Mouse (Mus musculus): ENCODE measurements at regions not wholly inside any gene's neighbourhood (a gene's known extent, or its start where the extent isn't known, plus 50 kb on each side); places are given as distances from the start of the nearest gene placed in this dataset.

DNA sequence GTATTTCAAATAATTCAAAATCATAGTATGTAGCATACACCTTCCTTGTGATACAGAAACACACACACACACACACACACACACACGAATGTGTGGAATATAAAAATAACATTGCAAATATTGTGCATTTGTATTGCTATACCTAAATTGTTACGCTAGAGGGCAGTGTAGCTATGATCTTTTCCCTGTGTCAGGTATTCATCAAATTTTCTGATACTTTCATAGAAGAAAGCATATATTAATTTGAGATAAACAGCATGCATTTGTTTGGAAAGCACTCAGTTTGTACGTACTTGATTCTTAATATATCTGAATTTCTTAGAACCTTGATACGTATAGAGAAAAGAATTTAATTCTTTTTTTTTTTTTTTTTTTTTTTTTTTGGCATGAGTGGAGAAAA, 1700.9 kb upstream of the Sel1l start:
- H3K4me3 ChIP-seq (replicated peaks), result no peak overlapping the region
- no peak overlapping the region for H3K4me2 ChIP-seq
- H3K27me3 ChIP-seq, result no peaks in the 10 kb centered on the region
- no peaks in the 10 kb centered on the region for H3K36me3 ChIP-seq
- H3K27ac ChIP-seq, result no peak overlapping the region
- 32% methylated on average over 4 of the region's 4 CpGs for WGBS (ENCODE audit: insufficient replicate concordance)
- DNase-seq (no peak), ATAC-seq (ENCODE audit: low read depth) (no peak)
- no peaks in the 10 kb centered on the region for H3K4me1 ChIP-seq (replicated peaks)
- no peak overlapping the region for H3K9ac ChIP-seq
- H3K9me3 ChIP-seq (replicated peaks), result no peaks in the 10 kb centered on the region

DNA sequence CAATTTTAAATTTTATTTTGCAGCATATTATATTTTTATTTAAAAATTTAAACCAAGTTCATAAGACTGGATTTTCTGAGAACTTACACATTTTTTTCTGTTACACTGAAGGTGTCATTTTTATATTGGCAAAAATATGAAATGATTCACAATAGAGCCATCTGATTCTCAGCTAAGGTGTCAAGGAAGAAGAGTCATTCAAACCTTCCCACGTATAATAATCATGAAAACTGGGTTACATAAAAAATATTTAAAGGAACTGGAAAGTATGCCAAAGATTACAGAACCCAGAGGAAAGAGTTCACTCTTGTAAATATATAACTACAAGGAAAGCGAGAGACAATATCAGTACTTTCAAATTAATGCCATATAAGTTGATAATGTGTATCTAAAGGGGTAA, 1674.5 kb upstream of the Sel1l start:
- Histone ChIP-seq H3K9me3 (replicated peaks) (no peaks in the 10 kb centered on the region), H3K9ac (no peak overlapping the region), H3K4me3 (replicated peaks) (no peak overlapping the region), H3K4me2 (no peak overlapping the region), H3K27ac (no peak overlapping the region), H3K36me3 (no peaks in the 10 kb centered on the region), H3K27me3 (no peaks in the 10 kb centered on the region), H3K4me1 (replicated peaks) (no peaks in the 10 kb centered on the region)
- WGBS (ENCODE audit: insufficient replicate concordance), result 47% methylated on average over 2 of the region's 2 CpGs
- DNase-seq (no peak), ATAC-seq (ENCODE audit: low read depth) (no peak)

DNA sequence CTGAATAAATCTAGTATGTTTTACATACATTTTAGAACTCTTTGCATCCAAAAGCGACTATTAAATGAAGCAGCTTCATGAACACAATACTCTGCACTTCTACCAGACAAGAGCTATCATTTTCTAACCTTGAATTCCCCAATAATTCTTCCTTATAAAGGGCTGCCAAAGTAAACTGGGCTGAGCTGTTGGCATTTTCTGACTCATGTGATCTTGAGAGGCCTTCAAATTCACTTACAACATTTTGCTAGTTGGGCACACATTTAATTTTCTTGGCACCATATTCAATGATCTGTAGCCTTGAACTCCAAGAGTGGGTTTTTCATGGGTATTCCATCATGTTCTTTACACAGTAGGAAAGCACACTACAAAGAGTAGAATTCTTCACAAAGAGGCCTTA, 1637.4 kb upstream of the Sel1l start:
- Histone ChIP-seq H3K27me3 (no peaks in the 10 kb centered on the region), H3K36me3 (no peaks in the 10 kb centered on the region), H3K4me1 (replicated peaks) (no peaks in the 10 kb centered on the region), H3K4me2 (no peak overlapping the region), H3K27ac (no peak overlapping the region), H3K9me3 (replicated peaks) (no peaks in the 10 kb centered on the region), H3K9ac (no peak overlapping the region), H3K4me3 (replicated peaks) (no peak overlapping the region)
- ATAC-seq (ENCODE audit: low read depth) (no peak), DNase-seq (no peak)
- 26% methylated on average over 1 of the region's 1 CpGs for WGBS (ENCODE audit: insufficient replicate concordance)

DNA sequence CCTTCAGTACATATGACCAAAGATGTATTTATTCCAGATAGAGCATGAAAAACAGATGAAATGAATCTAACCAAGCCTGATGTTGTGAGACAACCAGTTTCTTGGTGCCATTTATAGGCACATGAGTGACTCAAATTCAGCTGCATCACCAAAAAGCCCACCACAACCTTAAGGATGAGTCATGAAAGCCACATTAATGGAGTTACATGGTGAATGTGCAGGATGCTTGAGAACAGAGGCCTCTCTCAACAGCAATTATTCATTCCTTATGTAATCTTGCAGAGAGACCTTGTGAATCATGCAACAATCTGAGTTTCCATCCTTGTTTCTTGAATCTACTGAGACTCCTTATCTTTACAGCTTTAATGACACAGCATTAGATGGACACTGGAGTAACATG, 1613.1 kb upstream of the Sel1l start:
- no peak overlapping the region for H3K4me3 ChIP-seq (replicated peaks)
- H3K27ac ChIP-seq, result no peak overlapping the region
- ATAC-seq (ENCODE audit: low read depth), result no peak
- no peaks in the 10 kb centered on the region for H3K4me1 ChIP-seq (replicated peaks)
- no peaks in the 10 kb centered on the region for H3K27me3 ChIP-seq
- no peak overlapping the region for H3K4me2 ChIP-seq
- H3K9me3 ChIP-seq (replicated peaks), result no peaks in the 10 kb centered on the region
- DNase-seq, result no peak
- no peaks in the 10 kb centered on the region for H3K36me3 ChIP-seq
- no peak overlapping the region for H3K9ac ChIP-seq

DNA sequence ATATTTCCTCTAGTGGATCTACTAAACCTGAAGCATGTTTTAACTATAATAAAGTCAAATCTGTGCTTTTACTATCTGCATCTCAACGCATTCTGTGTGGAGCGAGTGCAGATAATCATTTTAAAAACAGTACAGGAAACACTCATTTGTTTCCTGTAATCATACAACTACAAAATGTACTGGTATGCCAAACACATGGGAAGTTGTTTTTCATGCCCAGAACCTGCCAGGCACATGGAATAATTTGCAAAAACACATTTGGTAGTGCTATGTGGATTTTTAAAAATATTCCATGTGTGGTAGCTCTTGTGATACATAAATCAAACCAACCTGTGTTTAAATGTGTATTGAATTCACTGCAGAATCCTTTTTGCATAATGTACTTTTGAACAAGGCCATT, 1600.5 kb upstream of the Sel1l start:
- DNase-seq (no peak), ATAC-seq (ENCODE audit: low read depth) (no peak)
- Histone ChIP-seq H3K4me3 (replicated peaks) (no peak overlapping the region), H3K27ac (no peak overlapping the region), H3K9me3 (replicated peaks) (no peaks in the 10 kb centered on the region), H3K27me3 (no peaks in the 10 kb centered on the region), H3K9ac (no peak overlapping the region), H3K4me1 (replicated peaks) (no peaks in the 10 kb centered on the region), H3K4me2 (no peak overlapping the region), H3K36me3 (no peaks in the 10 kb centered on the region)
- WGBS (ENCODE audit: insufficient replicate concordance), result 61% methylated on average over 2 of the region's 2 CpGs

DNA sequence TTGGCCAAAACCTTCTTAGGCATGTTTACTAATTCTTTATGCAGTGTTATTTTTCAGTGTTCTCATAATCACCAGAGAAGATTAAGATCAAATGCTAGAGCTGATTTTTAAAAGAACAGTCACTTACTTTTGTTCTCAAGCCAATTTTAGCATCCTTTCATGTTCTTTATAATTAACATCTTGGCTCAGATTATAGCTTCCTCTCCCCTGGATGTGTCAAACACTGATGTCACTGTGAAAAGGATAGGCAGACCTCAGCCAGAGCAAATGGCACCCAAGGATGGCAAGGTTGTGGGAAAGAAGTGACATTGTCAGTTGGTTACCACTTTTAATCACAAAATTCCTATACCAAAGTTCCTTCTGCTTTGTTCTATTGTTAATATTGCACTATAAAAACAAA, 1580.3 kb upstream of the Sel1l start:
- Histone ChIP-seq H3K9ac (no peak overlapping the region), H3K27me3 (no peaks in the 10 kb centered on the region), H3K4me3 (replicated peaks) (no peak overlapping the region), H3K36me3 (no peaks in the 10 kb centered on the region), H3K9me3 (replicated peaks) (no peaks in the 10 kb centered on the region), H3K4me2 (no peak overlapping the region), H3K27ac (no peak overlapping the region), H3K4me1 (replicated peaks) (no peaks in the 10 kb centered on the region)
- ATAC-seq (ENCODE audit: low read depth), result no peak
- DNase-seq, result no peak

DNA sequence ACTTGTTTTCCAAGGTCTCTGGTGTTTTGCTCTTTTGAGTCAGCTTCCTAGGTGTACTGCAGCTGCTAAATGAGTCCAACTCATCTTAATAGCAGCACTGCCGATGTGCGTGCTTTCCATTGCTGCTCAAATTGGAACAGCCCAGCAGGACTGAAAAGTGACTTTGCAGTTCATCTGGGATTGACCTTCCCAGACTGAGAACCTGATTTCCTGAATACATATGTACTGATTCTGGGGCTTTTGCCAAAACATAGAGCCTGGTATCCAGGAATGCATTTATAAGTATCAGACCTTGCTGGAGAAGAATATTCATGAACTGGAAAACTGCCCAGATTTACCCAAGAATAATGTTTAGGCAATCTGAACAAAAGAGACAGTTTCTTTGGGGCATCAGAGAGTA, 1579.0 kb upstream of the Sel1l start:
- no peak for DNase-seq
- Histone ChIP-seq H3K4me3 (replicated peaks) (no peak overlapping the region), H3K27me3 (no peaks in the 10 kb centered on the region), H3K4me1 (replicated peaks) (no peaks in the 10 kb centered on the region), H3K9ac (no peak overlapping the region), H3K9me3 (replicated peaks) (no peaks in the 10 kb centered on the region), H3K27ac (no peak overlapping the region), H3K36me3 (no peaks in the 10 kb centered on the region), H3K4me2 (no peak overlapping the region)
- 76% methylated on average over 2 of the region's 2 CpGs for WGBS (ENCODE audit: insufficient replicate concordance)
- ATAC-seq (ENCODE audit: low read depth), result no peak

DNA sequence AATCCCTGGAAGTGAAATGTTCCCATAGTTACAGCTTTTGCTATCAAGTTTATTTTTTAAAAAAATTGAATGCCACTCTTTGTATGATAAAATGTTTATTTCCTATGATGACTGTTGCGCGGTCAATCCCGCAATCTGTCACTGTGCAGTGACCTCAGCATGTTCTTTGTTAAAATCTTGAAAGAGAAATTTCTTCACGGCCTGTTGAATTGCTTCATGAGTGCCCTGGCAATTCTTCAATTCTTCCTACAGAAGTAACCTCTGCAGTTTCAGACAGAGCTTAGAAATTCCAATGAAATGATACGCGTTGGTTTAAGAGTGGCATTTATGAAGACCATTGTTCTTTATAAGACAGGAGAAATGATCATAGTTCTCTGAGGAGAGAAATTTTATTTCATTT, 1567.4 kb upstream of the Sel1l start:
- Histone ChIP-seq H3K36me3 (no peaks in the 10 kb centered on the region), H3K4me1 (replicated peaks) (no peaks in the 10 kb centered on the region), H3K9ac (no peak overlapping the region), H3K4me2 (no peak overlapping the region), H3K4me3 (replicated peaks) (no peak overlapping the region), H3K9me3 (replicated peaks) (no peaks in the 10 kb centered on the region), H3K27ac (no peak overlapping the region), H3K27me3 (no peaks in the 10 kb centered on the region)
- DNase-seq, result no peak
- no peak for ATAC-seq (ENCODE audit: low read depth)
- WGBS (ENCODE audit: insufficient replicate concordance), result 78% methylated on average over 6 of the region's 6 CpGs

DNA sequence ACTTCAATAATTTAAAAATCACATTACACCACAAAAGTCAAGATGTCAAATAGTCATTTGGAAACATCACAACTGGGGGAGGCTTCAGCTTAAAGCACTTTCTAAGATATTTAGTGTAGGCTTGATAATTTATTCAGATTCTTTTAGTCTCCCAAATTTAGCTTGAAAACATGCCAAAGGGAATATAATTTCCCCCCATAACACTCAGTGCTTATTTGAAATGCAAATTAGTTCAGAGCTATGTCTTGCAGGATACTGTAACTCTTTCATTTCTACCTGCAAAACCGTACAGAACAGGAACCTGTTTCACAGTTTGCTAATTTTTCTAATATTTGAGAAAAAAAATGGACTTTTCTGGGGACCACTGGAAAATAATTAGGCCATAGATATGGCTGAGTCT, 1566.8 kb upstream of the Sel1l start:
- Histone ChIP-seq H3K4me1 (replicated peaks) (no peaks in the 10 kb centered on the region), H3K9me3 (replicated peaks) (no peaks in the 10 kb centered on the region), H3K27ac (no peak overlapping the region), H3K9ac (no peak overlapping the region), H3K4me2 (no peak overlapping the region), H3K27me3 (no peaks in the 10 kb centered on the region), H3K36me3 (no peaks in the 10 kb centered on the region), H3K4me3 (replicated peaks) (no peak overlapping the region)
- ATAC-seq (ENCODE audit: low read depth), result no peak
- WGBS (ENCODE audit: insufficient replicate concordance), result 37% methylated on average over 1 of the region's 1 CpGs
- no peak for DNase-seq

DNA sequence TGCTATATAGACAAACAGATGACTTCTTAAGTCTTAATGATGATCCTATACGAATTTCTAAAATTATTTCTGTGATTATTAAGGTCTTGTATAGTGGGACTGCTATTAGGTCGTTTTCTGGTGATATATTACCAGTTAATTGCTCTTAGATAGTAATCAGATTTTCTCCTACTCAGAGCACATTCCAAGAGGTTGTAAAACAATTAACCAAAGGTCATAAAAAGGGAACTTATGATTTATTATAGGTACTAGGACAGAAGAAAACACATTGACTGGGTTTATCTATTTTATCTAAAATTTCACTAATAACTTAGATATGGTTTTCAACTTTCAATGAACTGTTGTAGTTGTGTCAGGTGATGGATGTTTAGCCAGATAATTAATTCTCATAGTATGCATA, 1536.6 kb upstream of the Sel1l start:
- Histone ChIP-seq H3K9ac (no peak overlapping the region), H3K27ac (no peak overlapping the region), H3K4me3 (replicated peaks) (no peak overlapping the region), H3K36me3 (no peaks in the 10 kb centered on the region), H3K4me2 (no peak overlapping the region), H3K4me1 (replicated peaks) (no peaks in the 10 kb centered on the region), H3K9me3 (replicated peaks) (no peaks in the 10 kb centered on the region), H3K27me3 (no peaks in the 10 kb centered on the region)
- whole genome bisulfite sequencing (ENCODE audit: insufficient replicate concordance), result 12% methylated on average over 2 of the region's 2 CpGs
- ATAC-seq (ENCODE audit: low read depth), result no peak
- DNase-seq, result no peak

DNA sequence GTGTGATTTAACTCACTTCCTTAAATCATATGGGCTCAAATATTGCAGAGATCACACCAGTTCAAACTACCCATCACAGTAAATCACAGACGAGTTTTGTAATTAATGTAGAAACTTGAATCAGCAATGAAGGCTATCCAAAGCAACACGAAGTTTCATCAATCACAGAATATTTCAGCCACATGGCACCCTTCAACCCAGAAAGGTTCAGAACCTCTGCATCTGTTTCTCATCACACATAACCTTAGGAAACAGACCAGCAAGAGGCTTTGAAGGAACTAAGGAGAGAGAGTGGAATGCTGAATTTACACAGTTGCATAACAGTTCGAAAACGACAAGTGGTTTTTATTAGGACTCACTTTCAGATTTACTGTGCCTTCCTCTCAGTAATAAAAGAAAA, 1494.0 kb upstream of the Sel1l start:
- ATAC-seq (ENCODE audit: low read depth), result no peak
- DNase-seq, result no peak
- no peaks in the 10 kb centered on the region for H3K36me3 ChIP-seq
- H3K27me3 ChIP-seq, result no peaks in the 10 kb centered on the region
- H3K9me3 ChIP-seq (replicated peaks), result no peaks in the 10 kb centered on the region
- no peak overlapping the region for H3K27ac ChIP-seq
- H3K9ac ChIP-seq, result no peak overlapping the region
- H3K4me3 ChIP-seq (replicated peaks), result no peak overlapping the region
- H3K4me1 ChIP-seq (replicated peaks), result no peaks in the 10 kb centered on the region
- WGBS (ENCODE audit: insufficient replicate concordance), result 52% methylated on average over 4 of the region's 4 CpGs
- no peak overlapping the region for H3K4me2 ChIP-seq

DNA sequence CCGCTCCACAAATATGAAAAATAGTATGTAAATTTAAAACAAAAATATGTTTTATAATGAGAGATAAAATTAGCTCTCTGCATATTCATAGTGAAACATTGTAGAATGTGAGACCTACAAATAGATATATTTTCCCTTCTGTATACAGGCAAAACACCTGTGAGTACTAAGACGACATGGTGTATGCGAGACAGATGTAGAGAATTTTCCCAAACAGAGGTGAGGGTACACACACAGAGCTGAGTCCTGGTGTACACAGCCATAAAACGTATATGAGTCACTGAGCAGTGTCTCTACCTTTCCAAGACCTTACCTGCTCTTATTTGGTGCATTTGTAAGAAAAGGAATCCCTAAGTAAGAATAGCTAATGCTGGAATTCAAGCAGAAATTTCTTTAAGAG, 1493.6 kb upstream of the Sel1l start:
- no peaks in the 10 kb centered on the region for H3K4me1 ChIP-seq (replicated peaks)
- 62% methylated on average over 4 of the region's 4 CpGs for WGBS (ENCODE audit: insufficient replicate concordance)
- H3K4me3 ChIP-seq (replicated peaks), result no peak overlapping the region
- no peak overlapping the region for H3K9ac ChIP-seq
- no peak overlapping the region for H3K27ac ChIP-seq
- H3K27me3 ChIP-seq, result no peaks in the 10 kb centered on the region
- no peaks in the 10 kb centered on the region for H3K9me3 ChIP-seq (replicated peaks)
- no peak overlapping the region for H3K4me2 ChIP-seq
- ATAC-seq (ENCODE audit: low read depth), result no peak
- DNase-seq, result no peak
- no peaks in the 10 kb centered on the region for H3K36me3 ChIP-seq

DNA sequence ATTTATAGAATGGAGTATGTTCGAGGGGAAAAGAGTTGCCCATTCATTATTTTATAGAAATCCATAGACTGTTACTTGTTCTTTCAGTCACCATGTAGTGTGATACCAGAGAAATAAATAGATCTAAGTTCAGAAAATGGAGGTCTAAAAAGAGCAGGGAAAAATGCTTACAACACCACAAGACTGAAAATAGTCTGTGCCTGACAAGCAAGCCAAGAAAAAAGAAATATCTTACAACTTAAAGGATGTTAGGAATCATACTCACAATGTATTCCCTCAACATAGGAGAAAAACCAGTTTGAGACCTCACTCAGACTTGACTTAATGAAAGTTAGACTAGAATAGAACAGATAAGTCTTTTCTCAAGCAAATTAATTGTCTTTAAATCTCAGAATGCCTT, 1486.6 kb upstream of the Sel1l start:
- WGBS (ENCODE audit: insufficient replicate concordance), result 48% methylated on average over 1 of the region's 1 CpGs
- no peak overlapping the region for H3K4me2 ChIP-seq
- H3K9ac ChIP-seq, result no peak overlapping the region
- H3K9me3 ChIP-seq (replicated peaks), result no peaks in the 10 kb centered on the region
- ATAC-seq (ENCODE audit: low read depth) (no peak), DNase-seq (no peak)
- no peak overlapping the region for H3K27ac ChIP-seq
- no peak overlapping the region for H3K4me3 ChIP-seq (replicated peaks)
- no peaks in the 10 kb centered on the region for H3K36me3 ChIP-seq
- H3K4me1 ChIP-seq (replicated peaks), result no peaks in the 10 kb centered on the region
- H3K27me3 ChIP-seq, result no peaks in the 10 kb centered on the region
